Mouse (Mus musculus) midbrain, embryonic 16.5 days (tissue): ENCODE measurements around the gene Nlrp6. TPM values are rescaled to one million over a fixed set of nuclear protein-coding genes. Genes with fewer than 3 reads are reported as not detected.

ENCODE experiments used
- ATAC-seq: fragments of 200-750 bp; cut with Nextera tagmentation; 2 replicates; pipeline ENCODE4 v1.8.0; 2017; ENCODE audit warnings: moderate TSS enrichment
- H3K27ac ChIP-seq: fragments of 300-500 bp; sonication (generic); 2 replicates; pipeline ENCODE4 v1.5.1; 2014; ENCODE audit warnings: mild to moderate bottlenecking, low read length, mixed read lengths
- H3K27me3 ChIP-seq: fragments of 300-500 bp; sonication (generic); 2 replicates; pipeline ENCODE4 v1.6.1; 2014; ENCODE audit warnings: low read depth, low read length, mixed read lengths; ENCODE audit not compliant: control insufficient read depth, insufficient read depth
- H3K36me3 ChIP-seq: fragments of 300-500 bp; sonication (generic); 2 replicates; pipeline ENCODE4 v1.6.1; 2014; ENCODE audit warnings: mild to moderate bottlenecking, low read length, moderate library complexity, mixed read lengths; ENCODE audit not compliant: control insufficient read depth, insufficient read depth
- H3K4me1 ChIP-seq: fragments of 300-500 bp; sonication (generic); 2 replicates; pipeline ENCODE4 v1.6.1; 2014; ENCODE audit warnings: mild to moderate bottlenecking, low read length, mixed read lengths; ENCODE audit not compliant: control insufficient read depth, insufficient read depth
- H3K4me2 ChIP-seq: fragments of 300-500 bp; sonication (generic); 2 replicates; pipeline ENCODE4 v1.6.1; 2014; ENCODE audit warnings: mild to moderate bottlenecking, low read length, mixed read lengths
- H3K4me3 ChIP-seq: fragments of 300-500 bp; sonication (generic); 2 replicates; pipeline ENCODE4 v1.5.1; 2014; ENCODE audit warnings: low read depth, mild to moderate bottlenecking, low read length, moderate library complexity, mixed read lengths
- H3K9ac ChIP-seq: fragments of 300-500 bp; sonication (generic); 2 replicates; pipeline ENCODE4 v1.6.1; 2014; ENCODE audit warnings: low read depth, low read length, mixed read lengths
- H3K9me3 ChIP-seq: fragments of 300-500 bp; sonication (generic); replicated peaks from 2 replicates; pipeline ENCODE4 v1.6.1; 2014; ENCODE audit warnings: mild to moderate bottlenecking, low read length, mixed read lengths; ENCODE audit not compliant: control insufficient read depth, poor library complexity, severe bottlenecking
- WGBS: fragments of 180-500 bp; shearing (Covaris S2); extraction: QIAGEN DNeasy Blood & Tissue Kit; methylation state at CpG from one replicate; pipeline ENCODE4 v1.1.7; 2014; 5-methylcytosine and 5-hydroxymethylcytosine counted together
- polyA plus RNA-seq: library from polyadenylated mRNA; unstranded; fragments of >200 nt; fragmentation: Nextera tagmentation; extraction: Ambion mirVana; gene quantifications from 2 replicates; pipeline ENCODE4 v1.2.1, GENCODE M21; 2015

Nlrp6 gene
- polyA plus RNA-seq, 1 experiment from 2014 or later, result 0.58 TPM

DNA sequence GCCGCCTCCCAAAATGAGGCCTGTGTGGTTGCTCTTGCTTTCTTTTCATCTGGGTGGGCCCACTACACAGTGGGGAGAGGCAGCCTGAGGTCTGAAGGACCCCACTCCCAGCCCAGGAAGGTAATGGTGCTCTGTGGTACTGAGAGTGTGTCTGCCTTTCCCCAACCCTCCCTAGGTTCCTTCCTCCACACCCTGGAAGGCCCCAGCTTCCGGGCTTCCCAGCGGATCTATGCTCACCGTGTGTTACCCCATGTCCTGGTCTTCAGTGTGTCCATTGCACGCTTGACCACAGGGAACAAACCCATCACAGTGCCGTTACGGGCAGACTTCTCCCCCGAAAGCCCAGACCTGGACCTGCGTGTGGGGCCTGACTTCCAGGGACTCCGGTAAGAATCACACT is 22.1 kb downstream of the Nlrp6 start:
- H3K9me3 ChIP-seq, result no peaks in the 10 kb centered on the region
- 95% methylated on average over 10 of the region's 10 CpGs for WGBS
- H3K4me3 ChIP-seq, result no peak overlapping the region
- no peaks in the 10 kb centered on the region for H3K27me3 ChIP-seq
- no peaks in the 10 kb centered on the region for H3K4me1 ChIP-seq
- H3K9ac ChIP-seq, result no peak overlapping the region
- H3K4me2 ChIP-seq, result no peak overlapping the region
- H3K27ac ChIP-seq, result no peak overlapping the region
- no peaks in the 10 kb centered on the region for H3K36me3 ChIP-seq
- no peak for ATAC-seq

DNA sequence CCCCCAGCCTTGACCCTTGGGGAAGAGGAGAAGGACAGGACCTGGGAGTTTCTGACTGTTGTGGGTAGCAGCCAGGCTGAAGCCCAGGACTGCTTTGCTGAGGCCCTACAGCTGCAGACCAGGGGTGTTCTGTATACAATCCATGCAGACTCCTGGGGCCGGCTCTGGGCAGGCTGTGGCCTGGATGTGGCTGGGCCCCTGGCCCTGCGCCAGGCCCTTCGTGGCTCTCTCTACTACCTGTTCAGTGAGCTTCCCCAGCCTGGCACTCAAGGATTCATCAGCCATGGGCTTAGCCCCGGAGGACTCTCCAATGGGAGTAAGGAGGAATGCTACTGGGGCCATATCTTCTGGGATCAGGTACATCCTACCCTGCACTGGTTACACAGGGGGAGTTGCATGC is 22.7 kb downstream of the Nlrp6 start:
- 88% methylated on average over 4 of the region's 4 CpGs for WGBS
- Histone ChIP-seq H3K27ac (no peak overlapping the region), H3K4me1 (no peaks in the 10 kb centered on the region), H3K9me3 (no peaks in the 10 kb centered on the region), H3K27me3 (no peaks in the 10 kb centered on the region), H3K4me3 (no peak overlapping the region), H3K9ac (no peak overlapping the region), H3K4me2 (no peak overlapping the region), H3K36me3 (no peaks in the 10 kb centered on the region)
- ATAC-seq, result no peak

DNA sequence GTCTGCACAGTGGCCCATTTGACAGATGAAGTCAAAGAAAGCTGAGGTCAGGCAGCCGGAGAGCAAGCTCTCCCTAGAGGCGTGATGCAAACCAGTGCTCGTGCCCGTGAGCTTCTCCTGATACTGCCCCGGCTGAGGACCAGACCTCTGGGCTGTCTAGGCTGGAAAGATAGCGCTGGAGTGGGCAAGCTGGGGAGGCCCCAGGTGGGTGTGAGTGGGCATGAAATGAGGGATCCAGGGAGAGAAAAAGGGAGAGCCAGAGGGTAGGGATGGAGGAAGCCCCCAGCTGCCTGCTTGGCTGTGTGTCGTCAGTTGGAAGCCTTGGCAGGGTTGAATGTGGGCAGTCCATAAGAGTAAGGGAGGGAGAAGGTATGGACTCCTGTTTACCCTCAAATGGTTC is 23.5 kb downstream of the Nlrp6 start:
- Histone ChIP-seq H3K27me3 (no peaks in the 10 kb centered on the region), H3K9ac (no peak overlapping the region), H3K9me3 (no peaks in the 10 kb centered on the region), H3K36me3 (no peaks in the 10 kb centered on the region), H3K27ac (no peak overlapping the region), H3K4me2 (no peak overlapping the region), H3K4me3 (no peak overlapping the region), H3K4me1 (no peaks in the 10 kb centered on the region)
- ATAC-seq, result no peak
- WGBS, result 93% methylated on average over 7 of the region's 7 CpGs

DNA sequence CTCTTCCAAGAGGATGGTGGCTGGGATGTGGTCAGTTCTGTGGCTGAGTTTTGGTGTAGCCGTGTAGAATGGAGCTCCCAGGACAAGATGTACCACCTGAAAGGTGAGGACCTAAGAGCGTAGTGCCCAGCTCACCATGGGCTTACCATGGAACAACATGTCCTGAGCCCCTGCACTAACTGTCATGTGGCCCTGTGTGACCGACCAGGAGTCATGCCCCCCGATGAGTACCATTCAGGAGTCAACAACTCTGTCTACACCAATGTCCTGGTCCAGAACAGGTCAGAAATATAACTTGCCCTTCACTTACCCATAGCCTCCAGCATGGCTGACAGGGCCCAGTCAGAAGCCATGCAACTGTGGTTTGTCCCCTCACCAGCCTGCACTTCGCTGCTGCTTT is 24.5 kb downstream of the Nlrp6 start:
- WGBS, result 86% methylated on average over 5 of the region's 5 CpGs
- no peaks in the 10 kb centered on the region for H3K36me3 ChIP-seq
- no peaks in the 10 kb centered on the region for H3K9me3 ChIP-seq
- no peak overlapping the region for H3K27ac ChIP-seq
- no peak overlapping the region for H3K4me2 ChIP-seq
- no peaks in the 10 kb centered on the region for H3K27me3 ChIP-seq
- H3K9ac ChIP-seq, result no peak overlapping the region
- no peak overlapping the region for H3K4me3 ChIP-seq
- ATAC-seq, result no peak
- no peaks in the 10 kb centered on the region for H3K4me1 ChIP-seq

DNA sequence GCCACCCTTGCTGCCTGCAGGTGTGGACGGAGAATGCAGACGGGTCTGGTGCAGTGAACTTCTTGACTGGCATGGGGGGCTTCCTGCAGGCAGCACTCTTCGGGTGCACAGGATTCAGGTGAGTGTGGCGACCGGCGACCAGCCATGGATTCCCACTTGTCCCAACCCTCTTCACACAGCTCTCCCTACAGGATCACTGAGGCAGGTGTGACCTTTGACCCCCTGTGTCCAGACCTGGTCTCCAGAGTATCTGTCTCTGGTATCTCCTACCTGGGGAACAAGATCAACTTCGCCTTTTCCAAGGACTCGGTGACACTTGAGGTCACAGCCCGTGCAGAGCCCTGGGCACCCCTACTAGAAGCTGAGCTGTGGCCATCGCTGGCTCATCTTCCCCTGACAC is 25.6 kb downstream of the Nlrp6 start:
- H3K9me3 ChIP-seq, result no peaks in the 10 kb centered on the region
- no peak for ATAC-seq
- 95% methylated on average over 10 of the region's 10 CpGs for WGBS

DNA sequence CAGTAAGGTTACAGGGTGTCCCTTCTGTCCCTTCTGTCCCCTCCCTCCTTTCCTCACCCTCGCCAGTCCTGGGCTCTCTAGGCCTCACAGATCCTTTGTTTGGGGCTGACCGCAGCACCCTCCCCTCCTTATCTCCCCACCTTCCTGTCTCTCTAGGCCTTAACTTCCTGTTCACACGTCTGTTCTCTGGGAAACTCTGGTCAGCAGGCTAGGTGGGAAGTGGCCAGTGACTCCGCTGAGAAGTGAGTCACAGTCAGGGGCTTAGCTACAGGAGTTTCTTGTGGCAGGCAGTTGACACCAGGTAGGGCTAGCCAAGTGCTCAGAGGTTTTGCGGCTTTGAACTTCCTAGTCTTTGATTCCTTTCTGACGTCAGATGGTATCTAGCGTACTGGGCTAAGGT is 26.3 kb downstream of the Nlrp6 start:
- no peak for ATAC-seq
- H3K9ac ChIP-seq, result no peak overlapping the region
- H3K27me3 ChIP-seq, result no peaks in the 10 kb centered on the region
- no peaks in the 10 kb centered on the region for H3K9me3 ChIP-seq
- no peaks in the 10 kb centered on the region for H3K36me3 ChIP-seq
- WGBS, result 71% methylated on average over 7 of the region's 7 CpGs
- no peak overlapping the region for H3K4me3 ChIP-seq
- no peak overlapping the region for H3K4me2 ChIP-seq
- H3K27ac ChIP-seq, result no peak overlapping the region
- no peaks in the 10 kb centered on the region for H3K4me1 ChIP-seq

More for the DNA sequence above, 25.6 kb downstream of the Nlrp6 start:
- Histone ChIP-seq H3K27me3 (no peaks in the 10 kb centered on the region), H3K4me2 (no peak overlapping the region), H3K4me3 (no peak overlapping the region), H3K27ac (no peak overlapping the region), H3K36me3 (no peaks in the 10 kb centered on the region), H3K4me1 (no peaks in the 10 kb centered on the region), H3K9ac (no peak overlapping the region)

DNA sequence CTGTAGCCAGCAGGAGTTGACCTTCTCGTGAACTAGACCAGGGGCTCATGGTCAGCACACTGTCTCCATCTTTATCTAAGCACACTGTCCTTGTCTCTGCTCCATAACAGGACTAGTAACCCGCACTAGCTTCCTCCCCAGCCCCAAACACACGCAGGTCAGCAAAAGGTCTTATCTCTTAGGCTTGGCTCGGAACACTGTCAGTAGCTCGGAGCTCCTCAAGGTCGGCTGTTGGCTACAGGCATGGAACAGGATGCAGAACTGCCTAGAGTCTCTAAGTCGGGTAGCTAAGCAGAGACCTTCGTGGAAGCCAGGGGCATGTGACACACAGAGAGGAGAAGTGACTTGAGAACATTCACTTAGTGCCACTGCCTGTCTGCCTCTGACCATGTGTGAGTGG is 27.5 kb downstream of the Nlrp6 start:
- Histone ChIP-seq H3K27ac (no peak overlapping the region), H3K9me3 (no peaks in the 10 kb centered on the region), H3K4me2 (no peak overlapping the region), H3K27me3 (no peaks in the 10 kb centered on the region), H3K9ac (no peak overlapping the region), H3K4me3 (no peak overlapping the region), H3K4me1 (no peaks in the 10 kb centered on the region), H3K36me3 (no peaks in the 10 kb centered on the region)
- 92% methylated on average over 8 of the region's 8 CpGs for WGBS
- ATAC-seq, result no peak

DNA sequence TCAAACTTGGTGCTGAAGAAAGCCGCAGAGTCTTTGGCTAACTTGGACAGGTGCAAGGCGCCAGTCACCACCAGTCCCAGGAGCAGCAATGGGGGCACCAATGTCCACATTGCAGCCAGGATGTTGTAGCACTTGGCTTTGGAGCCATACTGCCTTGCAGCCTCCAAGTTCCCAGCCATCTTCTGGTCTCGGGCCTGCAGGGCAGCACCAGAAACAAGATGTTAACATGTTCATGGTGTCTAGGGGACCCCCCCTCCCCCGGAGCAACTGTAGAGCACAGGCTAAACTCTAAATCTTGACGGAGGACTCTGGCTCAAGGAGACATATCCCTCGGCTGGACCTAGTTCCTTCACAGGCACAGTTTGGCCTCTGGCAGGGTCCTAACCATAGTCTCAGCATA is 28.6 kb downstream of the Nlrp6 start:
- no peaks in the 10 kb centered on the region for H3K4me1 ChIP-seq
- H3K27ac ChIP-seq, result no peak overlapping the region
- ATAC-seq, result no peak
- H3K4me2 ChIP-seq, result no peak overlapping the region
- no peak overlapping the region for H3K9ac ChIP-seq
- no peaks in the 10 kb centered on the region for H3K36me3 ChIP-seq
- WGBS, result 95% methylated on average over 6 of the region's 6 CpGs
- no peak overlapping the region for H3K4me3 ChIP-seq
- H3K27me3 ChIP-seq, result no peaks in the 10 kb centered on the region
- H3K9me3 ChIP-seq, result no peaks in the 10 kb centered on the region

DNA sequence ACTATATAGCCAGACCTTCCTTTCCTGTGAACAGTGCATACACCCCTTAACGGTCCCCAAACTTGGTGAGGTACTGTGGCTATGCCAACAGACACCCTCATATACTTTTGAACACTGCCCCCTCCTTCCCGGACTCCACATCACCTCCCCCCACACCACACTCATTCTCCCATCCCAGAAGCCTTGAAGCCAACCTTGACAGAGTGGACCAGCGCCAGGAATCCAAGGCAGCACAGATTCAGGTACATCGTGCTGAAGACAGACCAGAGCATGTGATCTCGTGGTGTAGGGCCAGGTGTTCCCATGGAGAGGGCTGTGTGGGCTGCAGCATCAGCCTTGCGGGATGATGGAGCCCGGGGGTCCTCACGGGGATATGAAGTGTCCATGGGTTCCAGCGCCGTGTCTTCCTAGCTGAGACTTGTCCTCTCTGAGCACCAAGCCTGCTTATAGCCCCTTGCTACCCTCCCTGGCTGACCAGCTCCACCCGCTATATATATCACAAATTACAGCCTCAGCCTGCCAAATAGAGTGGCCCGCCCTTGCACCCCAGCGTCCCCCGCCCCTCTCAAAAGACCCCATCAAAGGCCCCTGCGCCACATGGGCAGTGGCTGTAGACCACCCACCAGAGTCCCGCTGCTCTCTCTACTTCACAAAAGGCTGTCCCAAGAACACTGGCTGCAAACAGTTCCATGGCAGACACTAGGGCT is 29.3 kb downstream of the Nlrp6 start, which contains the start of gene Ifitm5:
Ifitm5 (minus strand) TSS at position 468 of the 707 bp plus-strand sequence.
- ATAC-seq, result no peak
- no peak within 1 kb of the TSS for H3K4me2 ChIP-seq
- no peak within 1 kb of the TSS for H3K27ac ChIP-seq
- H3K9ac ChIP-seq, result no peak within 1 kb of the TSS
- H3K4me1 ChIP-seq, result no peaks in the 10 kb centered on the region; the same call in 1 of the 2 replicates
- WGBS, result 80% methylated on average over 16 of the region's 16 CpGs
- no peaks in the 10 kb centered on the region for H3K27me3 ChIP-seq
- no peaks in the 10 kb centered on the region for H3K9me3 ChIP-seq
- no peak within 1 kb of the TSS for H3K4me3 ChIP-seq
- H3K36me3 ChIP-seq, result no peaks in the 10 kb centered on the region
